Mouse (Mus musculus) inflammation-experienced regulatory T-cells, adult 6 months (primary cell): Measurements from ENCODE around the gene Tmem120b. TPM values are rescaled to one million over a fixed set of nuclear protein-coding genes. Genes with fewer than 3 reads are reported as not detected.
A peak's percentile ranks its signal among the peaks of the same experiment; 100 is the strongest.

Source experiments
- ATAC-seq: one replicate; pipeline ENCODE4 v1.8.0; 2017
- polyA plus RNA-seq, 3 experiments: library from polyadenylated mRNA; unstranded; fragments of 100-300 nt; shearing (Covaris generic); gene quantifications; one replicate each; pipeline ENCODE4 v1.2.1; 2017

The Tmem120b gene
- 1 to 10 TPM; 1.1 to 2.1 (median 1.5) TPM for polyA plus RNA-seq

GRCm38 (mm10) chr5:123068115-123068514 lies at the start of gene Tmem120b:
Gene Tmem120b, plus strand, starts transcription at chr5:123068415.
- ATAC-seq: no peak

DNA sequence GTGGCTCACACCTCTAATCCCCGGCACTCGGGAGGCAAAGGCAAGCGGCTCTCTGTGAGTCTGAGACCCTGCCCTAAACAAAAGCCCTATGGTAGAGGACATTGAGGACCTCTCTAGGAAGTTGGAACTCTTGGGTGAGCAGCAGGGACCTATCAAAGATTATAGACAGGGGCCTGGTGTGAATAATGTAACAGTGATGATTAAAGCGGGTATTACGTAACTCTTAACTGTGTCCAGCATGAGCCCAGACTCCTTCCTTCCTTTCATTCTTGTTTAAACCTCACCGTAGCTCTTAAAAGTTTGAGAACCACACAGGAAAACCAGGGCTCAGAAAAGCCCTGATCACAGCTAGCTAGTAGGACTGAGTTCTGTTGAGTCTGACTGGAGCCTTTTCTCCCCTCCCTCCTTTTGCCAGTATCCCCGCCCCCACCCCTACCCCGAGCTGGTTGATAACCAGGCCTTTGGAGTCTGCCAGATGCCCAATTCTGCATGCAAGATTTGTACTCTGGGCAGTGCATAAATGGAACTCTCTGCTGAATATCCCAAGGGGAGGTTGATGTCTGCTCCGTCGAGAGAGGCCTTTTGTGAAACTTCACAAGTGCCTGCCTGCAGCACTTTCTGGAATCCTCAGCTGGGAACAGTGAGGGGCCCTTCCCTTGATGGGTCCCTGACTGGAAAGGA lies 48.7 kb upstream of the Tmem120b start:
- ATAC-seq: no peak

DNA sequence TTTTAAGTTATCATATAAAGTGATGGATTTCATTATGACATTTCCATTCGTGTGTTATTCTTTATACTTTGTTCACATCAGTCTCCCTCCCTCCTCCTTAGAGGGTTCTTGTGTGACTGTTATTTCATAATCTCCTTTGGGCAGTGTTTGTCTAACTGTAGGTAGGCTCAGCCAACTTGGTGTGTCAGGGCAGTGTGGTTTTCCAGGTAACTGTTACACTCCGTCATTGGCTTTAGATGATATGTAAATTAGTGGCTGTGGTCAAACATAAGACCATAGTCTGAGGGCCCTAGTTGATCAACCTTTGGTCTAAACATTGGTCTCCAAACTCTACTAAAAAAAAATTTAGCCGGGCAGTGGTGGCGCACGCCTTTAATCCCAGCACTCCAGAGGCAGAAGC lies 47.8 kb upstream of the Tmem120b start:
- ATAC-seq: no peak

- peak; percentile 76 for ATAC-seq
Measured at GRCm38 (mm10) chr5:123021438-123021837, 46.8 kb upstream of the Tmem120b start.

- no peak for ATAC-seq
Measured at GRCm38 (mm10) chr5:123023049-123023448, 45.2 kb upstream of the Tmem120b start.

DNA sequence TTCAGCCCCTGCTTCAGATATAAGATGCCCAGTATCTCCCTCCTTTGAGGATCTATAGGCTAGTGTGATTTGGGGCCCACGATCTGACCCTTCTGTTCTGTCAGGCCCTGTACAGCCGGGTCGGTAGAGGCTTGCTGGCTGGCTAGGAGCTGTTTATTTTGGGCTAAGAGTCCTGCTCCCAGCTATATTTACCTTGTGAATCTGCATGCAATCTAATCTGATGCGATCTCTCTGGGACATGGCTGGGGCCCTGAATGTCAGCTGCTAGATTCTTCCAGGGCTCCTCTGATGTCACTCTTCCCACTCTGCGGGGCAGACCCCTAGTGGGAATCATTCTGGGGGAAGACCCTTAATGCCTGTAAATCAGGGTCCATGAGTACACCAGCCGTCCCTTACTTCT lies 43.9 kb upstream of the Tmem120b start:
- ATAC-seq: no peak

DNA sequence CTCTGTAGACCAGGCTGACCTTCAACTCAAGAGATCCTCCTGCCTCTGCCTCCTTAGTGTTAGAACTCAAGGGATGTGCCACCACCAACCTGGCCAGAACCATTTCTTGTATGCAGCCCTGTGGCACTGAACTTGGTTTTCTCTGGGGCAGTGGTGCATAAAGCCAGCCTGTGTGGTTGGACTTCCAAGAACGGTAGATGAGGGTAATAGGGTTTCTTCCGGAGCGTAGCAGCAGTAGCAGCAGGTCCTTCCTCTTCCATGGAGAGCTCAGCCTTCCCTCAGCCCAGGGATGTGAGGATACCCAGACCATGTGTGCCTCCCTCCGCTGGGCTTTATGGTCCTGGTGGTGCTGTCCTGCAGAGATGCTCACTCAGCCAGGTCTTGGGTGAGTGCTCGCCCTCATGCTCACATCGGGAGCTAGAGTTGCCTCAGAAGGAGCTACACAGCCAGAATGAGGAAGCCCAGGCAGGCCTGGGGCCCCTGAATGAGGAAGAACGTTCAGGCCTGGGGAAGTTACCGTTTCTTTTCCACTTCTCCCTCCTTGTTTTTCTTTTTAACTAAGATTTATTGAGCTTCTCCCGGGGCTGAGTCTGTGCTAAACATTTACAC lies 43.1 kb upstream of the Tmem120b start:
- no peak for ATAC-seq

DNA sequence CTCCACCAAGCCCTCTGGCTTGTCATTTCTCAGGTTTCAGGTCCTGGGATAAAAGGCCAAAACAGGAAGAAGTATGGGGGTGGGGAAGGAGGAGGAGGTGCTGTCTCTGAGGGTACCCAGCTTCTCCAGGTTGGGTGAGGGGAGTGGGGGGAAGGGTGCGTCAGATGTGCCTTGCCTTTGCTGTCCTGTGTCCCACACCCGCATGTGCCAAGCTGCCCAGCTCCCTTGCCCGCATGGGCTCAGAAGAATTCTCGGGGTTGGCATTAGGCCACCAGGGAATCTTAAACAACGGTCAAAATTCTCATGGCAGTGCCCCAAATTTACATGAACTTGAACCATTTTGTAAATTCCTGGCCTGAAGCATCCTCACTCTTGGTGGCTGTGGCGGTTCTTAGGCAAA lies 41.8 kb upstream of the Tmem120b start:
- ATAC-seq: no peak

DNA sequence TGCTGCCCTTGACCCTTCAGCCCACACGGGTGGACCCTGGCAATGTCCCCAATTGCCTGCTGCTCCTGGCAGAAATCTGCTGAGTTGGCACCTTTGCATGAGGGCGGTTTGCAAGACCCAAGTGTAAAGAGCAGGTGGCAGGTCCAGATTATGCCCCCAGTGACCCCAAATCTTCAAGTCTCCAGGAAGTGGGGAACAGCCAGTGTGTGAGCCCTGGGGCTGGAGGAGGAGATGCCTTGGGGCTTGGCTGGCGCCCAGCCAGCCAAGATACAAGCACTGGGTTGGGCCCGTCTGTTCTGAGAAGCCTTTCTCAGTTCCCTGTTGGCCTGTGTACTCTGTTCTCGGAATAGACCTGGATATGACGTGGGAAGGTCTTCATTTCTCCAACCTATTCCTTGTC lies 40.8 kb upstream of the Tmem120b start:
- ATAC-seq: no peak

DNA sequence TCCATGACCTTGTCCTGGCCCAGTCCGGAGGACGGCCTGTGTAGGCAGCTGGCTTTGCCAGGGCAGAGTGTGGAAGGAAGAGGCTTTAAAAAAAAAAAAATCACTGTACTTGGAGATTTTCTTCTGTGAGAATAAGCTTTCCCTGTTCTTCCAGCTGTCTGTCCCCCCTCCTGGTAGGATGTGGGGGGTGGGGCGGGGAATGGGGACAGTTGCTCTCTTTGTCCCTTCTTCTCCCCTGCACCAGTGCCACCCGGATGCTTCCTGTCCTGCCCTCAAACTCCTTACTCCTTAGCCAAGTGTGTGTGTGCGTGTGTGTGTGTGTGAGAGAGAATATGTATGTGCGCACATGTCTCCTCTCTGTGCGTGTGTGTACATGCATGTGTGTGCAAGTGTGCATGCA lies 38.5 kb upstream of the Tmem120b start:
- no peak for ATAC-seq

DNA sequence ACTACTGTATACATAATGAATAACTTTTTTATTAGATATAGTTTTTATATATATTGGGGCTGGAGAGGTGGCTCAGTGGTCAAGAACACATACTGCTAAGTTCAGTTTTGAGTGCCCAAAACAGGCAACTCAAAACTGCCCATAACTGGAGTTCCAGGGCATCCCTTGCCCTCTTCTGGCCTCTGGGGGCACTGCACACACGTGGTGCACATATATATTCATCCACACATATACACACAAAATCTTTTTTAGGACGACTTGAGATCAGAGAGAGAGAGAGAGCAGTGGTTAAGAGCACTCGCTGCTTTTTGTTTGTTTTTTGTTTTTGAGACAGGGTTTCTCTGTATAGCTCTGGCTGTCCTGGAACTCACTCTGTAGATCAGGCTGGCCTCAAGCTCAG lies 36.9 kb upstream of the Tmem120b start:
- no peak for ATAC-seq

DNA sequence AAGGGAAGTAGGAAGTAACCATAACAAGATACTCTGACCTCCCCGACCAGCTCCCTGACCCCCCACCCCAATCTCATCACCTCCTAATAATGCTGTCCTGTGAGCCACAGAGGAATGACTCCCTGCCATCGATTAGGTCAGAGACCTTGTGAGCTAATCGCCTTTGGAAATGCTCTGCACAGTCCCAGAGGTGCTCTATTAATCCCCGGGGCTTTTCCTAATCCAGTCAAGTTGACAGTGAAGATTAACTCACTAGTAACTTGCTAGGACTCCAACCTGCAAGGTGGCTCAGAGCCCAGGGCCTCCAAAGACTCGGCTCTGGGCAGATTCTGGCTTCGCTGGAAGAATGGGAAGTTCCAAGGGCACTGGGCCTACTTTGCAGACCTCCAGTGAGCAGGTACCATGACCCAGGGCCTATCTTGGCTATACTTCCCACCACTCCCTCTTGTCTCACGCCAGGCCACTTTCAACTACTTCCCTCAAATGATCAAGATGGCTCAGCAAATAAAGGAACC lies 34.5 kb upstream of the Tmem120b start:
- no peak for ATAC-seq

DNA sequence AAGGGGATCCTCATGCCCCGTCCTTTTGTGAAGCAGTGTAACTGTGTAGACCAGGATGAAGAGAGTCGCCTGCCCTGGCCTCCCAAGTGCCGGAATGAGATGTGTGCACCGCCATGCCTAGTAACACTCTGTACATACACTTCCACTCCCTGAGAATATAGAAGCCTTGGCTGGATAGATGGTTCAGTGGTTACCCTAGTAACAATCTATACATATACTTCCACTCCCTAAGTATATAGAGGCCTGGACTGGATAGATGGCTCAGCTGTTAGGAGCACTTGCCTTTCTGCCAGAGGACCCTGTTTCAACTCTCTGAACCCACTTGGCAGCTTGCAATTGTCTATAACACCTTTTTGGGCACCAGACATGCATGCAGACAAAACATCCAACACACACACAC lies 33.1 kb upstream of the Tmem120b start:
- no peak for ATAC-seq

- ATAC-seq: no peak
Measured at GRCm38 (mm10) chr5:123035564-123035963, 32.7 kb upstream of the Tmem120b start.

DNA sequence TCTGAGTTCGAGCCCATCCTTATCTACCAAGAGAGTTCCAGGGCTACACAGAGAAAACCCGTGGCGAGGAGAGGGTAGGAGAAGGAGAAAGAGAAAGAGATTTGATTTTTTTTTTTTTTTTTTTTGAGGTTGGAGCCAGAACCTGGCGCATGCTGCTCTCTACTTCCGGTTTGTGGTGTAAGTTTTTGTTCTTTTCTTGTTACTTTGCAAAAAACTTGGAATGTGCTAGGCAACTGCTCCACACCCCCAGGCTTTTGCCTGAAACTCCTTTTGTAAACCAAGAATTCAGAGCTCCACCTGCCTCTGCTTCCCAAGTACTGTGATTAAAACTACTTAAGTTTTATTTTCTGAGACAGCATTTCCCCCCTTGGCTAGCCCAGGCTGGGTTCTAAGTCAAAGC lies 30.1 kb upstream of the Tmem120b start:
- ATAC-seq: no peak

DNA sequence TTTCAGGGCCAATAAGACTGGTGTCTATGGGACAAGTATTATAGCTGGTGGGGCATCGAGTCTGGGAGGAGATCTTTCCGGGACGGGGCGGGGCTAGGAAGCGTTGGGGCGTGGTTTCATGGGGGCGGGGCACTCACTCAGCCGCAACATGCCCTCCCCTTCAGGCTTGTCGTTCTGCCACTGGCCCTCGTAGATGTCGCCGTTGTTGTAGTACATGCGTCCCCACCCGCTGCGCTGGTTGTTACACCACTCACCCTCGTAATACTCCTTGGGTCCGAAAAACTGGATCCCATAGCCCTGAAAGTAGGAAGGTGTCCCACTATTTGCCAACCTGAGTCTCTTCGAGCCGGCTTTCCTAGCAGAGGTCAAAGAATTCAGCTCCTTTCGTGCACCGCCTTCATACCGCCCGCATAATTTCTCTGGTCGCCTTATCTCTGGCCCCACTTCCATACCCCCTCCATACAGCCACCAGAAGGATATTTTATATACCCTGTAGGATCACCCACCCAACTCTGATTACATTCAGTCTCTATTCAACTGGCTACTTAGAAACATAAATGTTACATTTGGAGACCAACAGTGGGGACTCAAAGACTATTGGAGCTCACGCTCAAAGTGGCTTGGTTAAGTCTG lies 29.0 kb upstream of the Tmem120b start:
- peak; percentile 73 for ATAC-seq

DNA sequence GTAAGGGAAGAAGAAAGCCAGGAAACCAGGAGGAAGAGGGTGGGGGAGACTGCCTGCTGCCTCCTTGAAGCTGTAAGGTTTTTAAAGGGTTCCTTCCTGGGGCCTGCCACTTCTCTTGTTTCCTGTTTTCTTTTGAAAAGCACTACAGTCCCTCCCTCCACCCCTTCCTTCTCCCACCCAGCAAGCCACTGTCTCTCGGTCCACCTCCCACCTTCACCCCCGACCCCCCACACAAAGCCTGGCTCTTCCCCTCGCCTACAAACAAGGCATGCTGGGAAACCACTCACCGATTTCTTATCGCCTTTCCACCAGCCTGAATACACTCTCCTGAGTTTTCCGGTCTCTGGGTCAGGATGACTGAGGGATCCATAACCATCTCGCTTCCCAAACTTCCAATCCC lies 27.4 kb upstream of the Tmem120b start:
- no peak for ATAC-seq

DNA sequence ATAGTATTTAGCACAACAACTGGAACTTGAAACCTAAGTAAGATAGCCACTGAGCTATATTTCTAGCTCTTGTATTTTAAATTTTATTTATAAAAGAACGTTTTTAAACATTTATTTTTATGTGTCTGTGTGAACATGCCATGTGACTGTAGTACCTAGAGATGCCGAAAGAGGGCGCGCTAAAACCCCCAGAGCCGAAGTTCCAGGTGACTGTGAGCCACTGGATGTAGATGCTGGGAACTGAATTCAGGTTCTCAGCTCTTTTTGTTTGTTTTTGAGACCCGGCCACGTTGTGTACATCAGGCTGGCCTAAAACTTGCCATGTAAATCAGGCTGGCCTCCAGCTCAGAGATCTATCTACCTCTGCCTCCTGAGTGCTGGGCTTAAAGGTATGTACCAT lies 24.4 kb upstream of the Tmem120b start:
- ATAC-seq: no peak

DNA sequence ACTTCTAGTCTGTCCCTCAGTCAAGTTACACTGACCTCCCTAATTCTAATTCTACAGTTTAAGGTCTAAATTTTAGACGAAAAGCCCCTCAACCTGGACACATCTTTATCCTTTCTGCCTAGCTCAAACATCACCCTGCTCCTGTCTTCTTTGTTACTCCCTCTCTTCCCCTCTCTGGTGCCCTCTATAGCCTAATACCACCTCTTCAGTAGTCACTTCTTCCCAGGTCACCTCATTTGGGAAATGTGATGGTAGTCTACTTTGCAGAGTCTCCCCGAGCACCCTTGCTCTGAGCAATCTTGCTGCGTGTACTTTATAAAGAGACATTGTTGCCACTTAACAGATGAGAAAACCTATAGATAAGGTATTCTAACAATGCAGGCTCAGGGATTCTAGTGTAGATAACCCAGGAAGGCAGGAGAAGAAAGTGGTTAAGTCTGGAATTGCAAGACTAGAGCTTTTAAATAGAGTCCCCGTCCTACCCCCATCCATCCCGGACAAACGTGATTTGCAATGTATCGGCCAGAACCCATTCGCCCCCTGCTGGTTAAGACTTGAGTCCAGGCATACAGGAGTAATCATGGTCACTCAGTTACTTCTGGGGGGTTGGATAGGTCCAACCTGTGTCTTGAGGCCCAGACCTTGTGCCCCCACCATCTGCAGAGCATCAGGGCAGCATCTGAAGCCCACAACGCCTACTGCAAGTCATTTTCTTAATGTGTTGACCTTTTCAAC lies 22.5 kb upstream of the Tmem120b start:
- ATAC-seq: no peak

- ATAC-seq: no peak
Measured at GRCm38 (mm10) chr5:123046916-123047315, 21.3 kb upstream of the Tmem120b start, which contains the start of gene Morn3. Gene Morn3, minus strand, starts transcription at chr5:123047016.

GRCm38 (mm10) chr5:123049271-123049670 lies 18.9 kb upstream of the Tmem120b start:
- ATAC-seq: peak; percentile 85

GRCm38 (mm10) chr5:123050918-123051317 lies 17.3 kb upstream of the Tmem120b start:
- no peak for ATAC-seq

- ATAC-seq: no peak
Measured at GRCm38 (mm10) chr5:123051736-123052135, 16.5 kb upstream of the Tmem120b start.
